Mouse (Mus musculus) midbrain, embryonic 11.5 days (tissue): ENCODE measurements at regions not wholly inside any gene's neighbourhood (a gene's known extent, or its start where the extent isn't known, plus 50 kb on each side); places are given as distances from the start of the nearest gene placed in this dataset.

Experiments used
- ATAC-seq: fragments of 200-750 bp; cut with Nextera tagmentation; 2 replicates; pipeline ENCODE4 v1.8.0; 2017; ENCODE audit warnings: moderate TSS enrichment, moderate library complexity; ENCODE audit not compliant: low FRiP score
- DNase-seq: peaks from one replicate; pipeline ENCODE4 v3.0.0; 2015; ENCODE audit warnings: low spot score; ENCODE audit errors: missing footprints
- H3K27ac ChIP-seq: fragments of 300-500 bp; sonication (generic); 2 replicates; pipeline ENCODE4 v1.5.1; 2014; ENCODE audit warnings: low read depth, low read length
- H3K27me3 ChIP-seq: fragments of 300-500 bp; sonication (generic); 2 replicates; pipeline ENCODE4 v1.6.1; 2014; ENCODE audit warnings: mild to moderate bottlenecking, low read length, moderate library complexity, mixed read lengths; ENCODE audit not compliant: control insufficient read depth, insufficient read depth
- H3K36me3 ChIP-seq: fragments of 300-500 bp; sonication (generic); 2 replicates; pipeline ENCODE4 v1.6.1; 2014; ENCODE audit warnings: mild to moderate bottlenecking, low read length, moderate library complexity, mixed read lengths; ENCODE audit not compliant: control insufficient read depth, insufficient read depth
- H3K4me1 ChIP-seq: fragments of 300-500 bp; sonication (generic); 2 replicates; pipeline ENCODE4 v1.6.1; 2014; ENCODE audit warnings: low read length; ENCODE audit not compliant: control insufficient read depth, insufficient read depth
- H3K4me2 ChIP-seq: fragments of 300-500 bp; sonication (generic); 2 replicates; pipeline ENCODE4 v1.6.1; 2014; ENCODE audit warnings: mild to moderate bottlenecking, moderate library complexity
- H3K4me3 ChIP-seq: fragments of 300-500 bp; sonication (generic); 2 replicates; pipeline ENCODE4 v1.5.1; 2014; ENCODE audit warnings: low read depth, low read length
- H3K9ac ChIP-seq: fragments of 300-500 bp; sonication (generic); 2 replicates; pipeline ENCODE4 v1.6.1; 2014; ENCODE audit warnings: low read length
- H3K9me3 ChIP-seq: fragments of 300-500 bp; sonication (generic); 2 replicates; pipeline ENCODE4 v1.6.1; 2016; ENCODE audit warnings: low read length; ENCODE audit not compliant: control insufficient read depth
- WGBS: fragments of 180-500 bp; shearing (Covaris S2); extraction: QIAGEN DNeasy Blood & Tissue Kit; methylation state at CpG from one replicate; pipeline ENCODE4 v1.1.7; 2014; 5-methylcytosine and 5-hydroxymethylcytosine counted together

DNA sequence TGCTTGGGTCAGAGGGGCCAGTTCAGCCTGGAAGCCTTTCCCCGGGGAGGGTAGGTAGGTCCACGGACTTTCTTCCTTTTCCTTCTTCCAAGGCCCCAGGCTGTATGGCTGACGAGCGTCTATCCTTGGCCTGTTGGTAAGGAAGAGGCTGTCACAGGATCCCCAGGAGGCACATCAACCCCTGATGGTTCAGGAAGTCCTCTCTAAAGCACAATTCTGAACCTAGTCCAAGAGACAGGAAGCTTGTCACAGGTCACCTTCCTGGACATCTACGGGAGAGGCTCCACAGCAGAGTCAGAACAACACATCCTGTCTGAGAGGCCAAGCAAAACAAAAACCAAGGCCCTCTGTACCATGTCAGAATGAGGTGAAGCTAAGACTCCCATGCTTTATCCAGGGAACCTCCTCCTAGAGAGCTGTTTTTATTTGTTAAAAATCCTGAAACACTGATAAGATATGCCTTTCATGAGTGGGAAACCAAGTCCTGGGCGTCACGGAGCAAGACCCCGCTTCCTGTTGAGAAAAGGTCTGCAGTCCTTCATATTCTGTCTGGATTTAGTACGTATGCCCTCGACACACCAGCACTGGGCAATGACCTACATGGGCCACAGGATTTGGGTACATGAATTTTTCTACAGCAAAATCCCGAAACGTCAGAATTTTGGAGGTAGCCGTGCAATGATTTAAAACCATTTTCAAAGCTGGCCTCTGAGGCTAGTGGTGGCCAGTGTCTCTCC, 52.0 kb upstream of the Snrk start:
- 84% methylated on average over 13 of the region's 13 CpGs for WGBS
- no peak for ATAC-seq

DNA sequence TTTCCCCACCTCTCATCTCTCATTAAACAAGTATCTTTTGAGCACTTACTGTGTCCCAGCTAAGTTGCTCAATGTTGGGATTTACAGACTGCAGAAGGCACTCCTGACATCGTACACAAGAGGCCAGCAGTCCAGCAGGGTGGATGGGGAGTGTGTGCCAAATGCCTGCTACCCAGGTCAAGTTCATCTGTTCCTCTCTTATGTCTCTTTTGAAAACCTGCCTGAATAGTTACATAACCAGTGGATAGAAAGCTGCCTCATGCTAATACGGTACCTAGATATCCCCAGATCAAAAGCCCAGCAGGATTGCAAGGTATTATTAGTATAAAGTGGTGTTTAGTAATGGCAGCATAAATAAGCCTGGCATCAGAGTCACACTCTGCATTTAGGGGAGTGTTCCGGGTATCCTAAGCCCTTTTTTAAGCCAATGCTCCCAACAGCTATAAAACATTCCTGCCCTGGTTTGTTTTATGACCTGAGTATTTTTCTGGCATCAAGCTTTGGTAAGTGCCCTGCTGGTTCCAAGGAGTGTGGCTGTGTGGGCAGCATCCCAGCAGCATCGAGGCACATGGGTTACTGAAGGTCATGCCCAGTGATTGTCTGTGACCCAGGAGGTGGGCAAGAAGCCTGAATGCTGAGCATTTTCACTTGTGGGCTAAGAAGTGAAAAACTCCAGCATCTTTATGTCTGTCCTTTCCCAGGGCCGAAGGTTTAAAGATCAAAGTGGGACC, 59.1 kb upstream of the Pomgnt2 start:
- H3K4me1 ChIP-seq: 0 out of 2 replicates have a peak, but pooled peaks cover 2% of the 10 kb centered on the region
- 81% methylated on average over 5 of the region's 5 CpGs for WGBS
- ATAC-seq (no peak), DNase-seq (no peak)
- no peaks in the 10 kb centered on the region for H3K27me3 ChIP-seq
- H3K9me3 ChIP-seq: no peaks in the 10 kb centered on the region
- H3K4me3 ChIP-seq: no peak overlapping the region
- no peak overlapping the region for H3K9ac ChIP-seq
- H3K27ac ChIP-seq: no peak overlapping the region
- no peak overlapping the region for H3K4me2 ChIP-seq
- H3K36me3 ChIP-seq: no peaks in the 10 kb centered on the region

More for the DNA sequence above, 52.0 kb upstream of the Snrk start:
- Histone ChIP-seq H3K4me1 (no peaks in the 10 kb centered on the region), H3K9me3 (no peaks in the 10 kb centered on the region), H3K4me2 (no peak overlapping the region), H3K4me3 (no peak overlapping the region), H3K36me3 (no peaks in the 10 kb centered on the region), H3K27ac (no peak overlapping the region), H3K27me3 (no peaks in the 10 kb centered on the region), H3K9ac (no peak overlapping the region)
- no peak for DNase-seq

DNA sequence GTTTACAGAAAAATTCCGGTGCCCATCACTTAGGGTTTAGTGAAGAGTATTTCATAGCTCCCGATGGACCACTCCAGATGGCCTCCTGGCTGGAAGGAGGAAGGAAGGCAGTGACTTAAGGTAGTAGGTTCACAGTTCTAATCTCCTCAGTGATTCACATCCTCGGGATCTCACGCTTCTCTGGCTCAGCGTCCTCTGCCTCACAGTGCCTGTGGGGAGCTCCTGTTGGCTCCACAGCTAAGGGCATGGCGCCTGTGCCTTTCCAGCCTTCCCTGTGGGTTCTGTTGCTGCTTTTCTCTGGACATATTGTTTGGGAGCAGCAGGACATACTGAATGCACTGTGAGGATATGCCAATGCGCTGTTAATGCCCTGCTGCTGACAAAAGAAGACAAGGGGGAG, 54.8 kb upstream of the Pomgnt2 start:
- no peak overlapping the region for H3K27ac ChIP-seq
- no peaks in the 10 kb centered on the region for H3K9me3 ChIP-seq
- H3K36me3 ChIP-seq: no peaks in the 10 kb centered on the region
- no peaks in the 10 kb centered on the region for H3K27me3 ChIP-seq
- H3K4me2 ChIP-seq: no peak overlapping the region
- H3K9ac ChIP-seq: no peak overlapping the region
- H3K4me3 ChIP-seq: no peak overlapping the region
- WGBS: 40% methylated on average over 7 of the region's 7 CpGs
- DNase-seq (no peak), ATAC-seq (no peak)
- H3K4me1 ChIP-seq: peaks cover 5% of the 10 kb centered on the region; the same call in 1 of the 2 replicates

DNA sequence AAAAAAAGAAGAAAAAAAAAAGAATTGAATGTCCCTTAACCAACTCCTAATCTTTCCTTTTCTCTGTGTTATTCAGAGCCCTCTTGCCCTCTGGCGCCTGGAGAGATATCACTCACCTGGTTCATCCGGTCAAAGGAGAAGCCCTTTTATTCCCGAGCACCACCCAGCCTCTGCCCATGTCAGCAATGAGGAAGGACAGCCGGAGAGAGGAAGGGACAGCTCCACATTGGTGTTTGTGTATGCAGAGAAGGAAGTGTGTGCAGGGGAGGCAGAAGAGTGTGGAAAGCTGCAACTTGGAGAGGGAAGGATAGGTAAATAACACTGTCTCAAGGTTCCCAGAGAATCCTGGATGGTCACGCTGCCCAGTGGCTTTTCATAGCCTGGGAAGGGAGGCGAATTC, 54.2 kb upstream of the Pomgnt2 start:
- Histone ChIP-seq H3K36me3 (no peaks in the 10 kb centered on the region), H3K9ac (no peak overlapping the region), H3K9me3 (no peaks in the 10 kb centered on the region), H3K4me3 (no peak overlapping the region), H3K4me1 (peaks cover 5% of the 10 kb centered on the region; the same call in 1 of the 2 replicates), H3K4me2 (no peak overlapping the region), H3K27me3 (no peaks in the 10 kb centered on the region), H3K27ac (no peak overlapping the region)
- WGBS: 71% methylated on average over 6 of the region's 6 CpGs
- ATAC-seq (no peak), DNase-seq (no peak)

DNA sequence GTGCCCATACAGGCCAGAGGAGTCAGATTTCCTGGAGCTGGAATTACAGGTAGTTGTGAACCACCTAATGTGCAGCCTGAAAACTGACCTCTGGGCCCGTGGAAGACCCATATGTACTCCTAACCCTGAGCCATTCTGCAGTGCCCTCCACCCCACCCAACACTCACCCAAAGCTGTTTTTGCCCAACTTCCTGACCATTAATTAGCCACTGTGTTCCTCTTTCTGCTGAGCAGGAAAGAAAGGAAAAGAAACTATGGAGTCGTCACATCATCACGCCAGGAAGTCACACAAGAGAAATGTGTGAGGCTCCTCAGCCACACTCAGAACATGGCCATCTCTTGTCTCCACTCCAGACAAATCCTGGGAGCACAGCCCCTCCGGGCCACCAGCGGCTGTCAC, 52.1 kb upstream of the Pomgnt2 start:
- no peak overlapping the region for H3K4me2 ChIP-seq
- ATAC-seq (no peak), DNase-seq (no peak)
- no peaks in the 10 kb centered on the region for H3K27me3 ChIP-seq
- no peak overlapping the region for H3K9ac ChIP-seq
- no peaks in the 10 kb centered on the region for H3K9me3 ChIP-seq
- no peaks in the 10 kb centered on the region for H3K36me3 ChIP-seq
- H3K4me1 ChIP-seq: peaks cover 5% of the 10 kb centered on the region; the same call in 1 of the 2 replicates
- no peak overlapping the region for H3K4me3 ChIP-seq
- no peak overlapping the region for H3K27ac ChIP-seq
- WGBS: 80% methylated on average over 5 of the region's 5 CpGs

DNA sequence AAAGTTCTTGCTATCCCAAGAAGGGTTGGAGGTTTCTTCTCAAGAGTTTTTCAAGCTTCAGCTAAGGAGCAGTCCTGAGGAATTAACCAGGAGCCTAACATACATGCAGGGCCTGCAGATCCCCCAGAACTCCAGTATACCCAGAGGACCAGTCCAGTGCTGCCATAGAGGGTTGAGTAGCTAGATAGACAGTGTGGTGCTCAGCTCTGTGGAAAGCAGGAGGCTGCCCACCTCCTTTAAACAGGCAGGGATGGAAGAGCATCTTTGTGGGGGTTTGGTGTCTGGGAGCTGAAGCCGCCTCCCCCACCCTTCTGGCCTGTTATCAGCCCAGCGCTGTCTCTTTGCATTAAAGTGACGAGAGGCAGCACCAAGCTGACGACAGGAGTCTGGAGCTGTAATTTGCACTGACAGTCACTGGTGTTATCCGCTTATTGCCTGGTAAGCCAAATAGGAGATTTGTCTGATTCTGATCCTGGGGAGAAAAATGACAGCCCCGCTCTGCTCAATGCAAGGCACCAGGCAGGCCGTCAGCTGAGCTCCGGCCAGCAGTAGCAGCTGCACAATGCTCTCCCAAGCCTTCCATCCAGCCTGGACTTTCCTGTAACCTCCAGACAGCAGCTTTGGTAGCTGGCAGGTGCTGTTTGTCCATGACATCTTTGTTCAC, 51.2 kb upstream of the Pomgnt2 start:
- Histone ChIP-seq H3K36me3 (no peaks in the 10 kb centered on the region), H3K4me3 (no peak overlapping the region), H3K9me3 (no peaks in the 10 kb centered on the region), H3K27ac (peak overlapping the region; percentile 27; the same call in 1 of the 2 replicates), H3K9ac (peak overlapping the region; percentile 9; the same call in 1 of the 2 replicates), H3K4me1 (peaks cover 5% of the 10 kb centered on the region; the same call in 1 of the 2 replicates), H3K4me2 (no peak overlapping the region), H3K27me3 (no peaks in the 10 kb centered on the region)
- ATAC-seq (0 out of 2 replicates have a peak, but pooled peaks have one; percentile 33), DNase-seq (peak; percentile 85)
- WGBS: 51% methylated on average over 8 of the region's 8 CpGs
